Mouse (Mus musculus): ENCODE results near the gene Slc29a3. TPM values are rescaled to one million over a fixed set of nuclear protein-coding genes. Genes with fewer than 3 reads are reported as not detected.
A peak's percentile ranks its signal among the peaks of the same experiment; 100 is the strongest.

Slc29a3 gene
- polyA plus RNA-seq (2014; fragmentation: Nextera tagmentation; extraction: Ambion mirVana), result 4.3 and 4.8 TPM in 2 replicates

DNA sequence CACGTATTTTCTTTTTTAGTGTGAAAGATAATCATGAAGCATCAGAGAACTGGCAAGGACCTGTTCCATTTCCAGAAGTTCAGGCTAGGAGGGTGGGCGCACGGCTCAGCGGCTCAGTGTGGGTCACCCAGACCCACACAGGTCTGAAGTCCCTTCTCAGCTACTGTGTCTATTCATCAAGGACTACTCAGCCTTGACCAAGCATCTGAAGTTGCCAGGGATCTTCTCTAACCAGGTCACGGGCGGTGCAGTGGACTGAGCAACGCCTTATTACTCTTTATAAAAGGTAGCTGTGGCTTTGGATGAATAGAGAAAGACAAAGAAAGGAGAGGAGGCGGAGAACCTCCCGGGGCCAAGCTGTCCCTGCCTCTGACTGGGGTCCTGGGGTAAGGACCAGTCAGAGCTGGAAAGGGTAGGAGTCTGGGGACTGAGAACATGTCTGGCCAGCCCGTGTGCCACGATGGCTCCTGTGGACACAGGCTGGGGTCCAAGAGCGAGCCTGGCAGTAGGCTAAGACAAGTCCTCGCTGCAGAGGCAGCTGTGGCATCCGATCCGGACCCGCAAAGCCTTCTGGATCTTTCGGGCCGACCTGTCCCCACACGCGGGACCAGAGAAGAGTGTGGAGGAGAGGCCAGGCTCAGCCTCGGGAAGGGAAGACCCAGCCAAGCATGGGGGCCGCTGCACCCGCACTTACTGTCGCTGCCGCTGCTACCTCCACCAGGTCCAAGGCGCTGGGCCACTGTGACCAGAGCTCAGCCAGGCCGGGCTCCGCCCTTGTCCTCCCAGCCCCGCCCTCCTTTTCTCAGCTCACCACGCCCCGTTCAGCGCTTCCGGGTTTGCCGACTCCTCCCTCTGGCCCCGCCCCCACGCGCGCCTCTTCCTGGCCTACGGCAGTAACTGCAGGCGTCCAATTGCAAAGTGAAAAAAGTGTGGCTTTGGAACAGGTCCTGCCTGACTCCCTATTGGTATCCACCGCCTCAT lies at the start of gene Slc29a3:
Gene Slc29a3, minus strand, starts transcription at position 755 of the 981 bp plus-strand sequence.
- WGBS, result 11% methylated on average over 41 of the region's 41 CpGs
- H3K27ac ChIP-seq (ENCODE audit: low read depth, low read length), result peak within 1 kb of the TSS; percentile 33; the same call in 1 of the 2 replicates
- H3K36me3 ChIP-seq (ENCODE audit: control insufficient read depth, insufficient read depth, low read length), result no peaks in the 10 kb centered on the region
- H3K4me3 ChIP-seq (ENCODE audit: low read depth, low read length), result peak within 1 kb of the TSS; percentile 66
- ATAC-seq (replicated peaks; ENCODE audit: low FRiP score), result peak; percentile 96
- peak; percentile 99 for DNase-seq (ENCODE audit: low spot score)
- peak within 1 kb of the TSS; percentile 86 for H3K9ac ChIP-seq (ENCODE audit: low read depth, low read length)
- H3K4me1 ChIP-seq (replicated peaks; ENCODE audit: control insufficient read depth, insufficient read depth, low read length), result peaks cover 4% of the 10 kb centered on the region; the same call in 1 of the 2 replicates
- no peaks in the 10 kb centered on the region for H3K9me3 ChIP-seq (ENCODE audit: control insufficient read depth, low read length)
- H3K27me3 ChIP-seq (replicated peaks; ENCODE audit: control insufficient read depth, insufficient read depth, low read length), result no peaks in the 10 kb centered on the region
- peak within 1 kb of the TSS; percentile 93 for H3K4me2 ChIP-seq

- Histone ChIP-seq H3K9me3 (ENCODE audit: control insufficient read depth, low read length) (no peaks in the 10 kb centered on the region), H3K27ac (ENCODE audit: low read depth, low read length) (no peak overlapping the region), H3K4me2 (no peak overlapping the region), H3K4me3 (ENCODE audit: low read depth, low read length) (no peak overlapping the region), H3K4me1 (replicated peaks; ENCODE audit: control insufficient read depth, insufficient read depth, low read length) (peaks cover 23% of the 10 kb centered on the region), H3K36me3 (ENCODE audit: control insufficient read depth, insufficient read depth, low read length) (no peaks in the 10 kb centered on the region), H3K27me3 (replicated peaks; ENCODE audit: control insufficient read depth, insufficient read depth, low read length) (peaks cover 20% of the 10 kb centered on the region), H3K9ac (ENCODE audit: low read depth, low read length) (no peak overlapping the region)
- DNase-seq (ENCODE audit: low spot score), result no peak
- ATAC-seq (replicated peaks; ENCODE audit: low FRiP score), result no peak
- WGBS, result 54% methylated on average over 12 of the region's 12 CpGs
Measured at GRCm38 (mm10) chr10:60801898-60802412, 49.4 kb upstream of the Slc29a3 start.

- peaks cover 23% of the 10 kb centered on the region for H3K4me1 ChIP-seq (replicated peaks; ENCODE audit: control insufficient read depth, insufficient read depth, low read length)
- DNase-seq (ENCODE audit: low spot score), result no peak
Measured at GRCm38 (mm10) chr10:60801168-60801897, 48.7 kb upstream of the Slc29a3 start.

DNA sequence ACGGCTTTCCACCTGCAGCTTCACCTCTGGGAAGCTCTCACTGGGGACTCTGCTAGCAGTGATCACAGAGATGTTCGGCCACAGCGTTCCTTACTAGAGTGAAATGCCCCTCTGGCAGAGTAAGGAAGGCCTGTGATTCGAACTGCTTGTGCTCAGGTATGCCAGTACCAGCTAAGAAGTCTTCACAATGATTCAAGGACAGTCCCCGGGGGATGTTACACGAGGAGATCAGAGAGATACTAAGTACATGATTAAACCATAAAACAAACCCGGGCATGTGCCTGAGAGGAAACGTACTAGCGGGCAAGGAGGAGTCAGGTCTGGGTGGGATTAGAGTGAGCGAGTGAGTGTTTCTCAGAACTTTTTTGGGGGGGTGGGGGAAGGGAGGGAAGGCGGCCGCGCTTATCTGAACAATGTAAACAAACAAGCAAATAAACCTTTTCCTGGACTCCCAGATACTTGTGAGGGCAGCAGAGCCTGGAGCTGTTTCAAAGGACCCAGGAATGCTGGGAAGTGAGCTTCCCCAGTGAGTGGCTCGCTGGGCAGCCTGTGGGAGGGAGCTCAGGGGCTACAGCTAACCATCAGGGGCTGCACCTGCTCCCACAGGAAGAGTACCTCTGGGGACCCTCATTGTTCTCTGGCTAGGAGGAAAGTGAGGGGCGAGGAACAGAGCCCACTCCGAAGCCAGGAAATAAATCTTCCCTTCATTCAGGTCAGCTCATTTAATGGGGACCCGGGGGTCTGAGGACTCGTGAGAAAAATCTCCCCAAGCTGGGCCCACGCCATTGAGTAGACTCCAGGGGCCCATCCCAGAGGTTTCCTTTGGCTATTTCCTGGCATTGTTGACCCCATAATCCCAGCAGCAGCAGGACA lies 47.9 kb upstream of the Slc29a3 start:
- Histone ChIP-seq H3K36me3 (ENCODE audit: control insufficient read depth, insufficient read depth, low read length) (no peaks in the 10 kb centered on the region), H3K27ac (ENCODE audit: low read depth, low read length) (no peak overlapping the region), H3K4me3 (ENCODE audit: low read depth, low read length) (no peak overlapping the region), H3K4me2 (no peak overlapping the region), H3K4me1 (replicated peaks; ENCODE audit: control insufficient read depth, insufficient read depth, low read length) (peaks cover 18% of the 10 kb centered on the region), H3K9ac (ENCODE audit: low read depth, low read length) (no peak overlapping the region), H3K9me3 (ENCODE audit: control insufficient read depth, low read length) (no peaks in the 10 kb centered on the region), H3K27me3 (replicated peaks; ENCODE audit: control insufficient read depth, insufficient read depth, low read length) (peaks cover 20% of the 10 kb centered on the region)
- ATAC-seq (replicated peaks; ENCODE audit: low FRiP score), result no peak
- DNase-seq (ENCODE audit: low spot score), result no peak
- WGBS, result 11% methylated on average over 19 of the region's 19 CpGs

More at GRCm38 (mm10) chr10:60801168-60801897, 48.7 kb upstream of the Slc29a3 start:
- Histone ChIP-seq H3K4me2 (no peak overlapping the region), H3K27ac (ENCODE audit: low read depth, low read length) (no peak overlapping the region), H3K9me3 (ENCODE audit: control insufficient read depth, low read length) (no peaks in the 10 kb centered on the region), H3K27me3 (replicated peaks; ENCODE audit: control insufficient read depth, insufficient read depth, low read length) (peaks cover 20% of the 10 kb centered on the region), H3K4me3 (ENCODE audit: low read depth, low read length) (no peak overlapping the region), H3K36me3 (ENCODE audit: control insufficient read depth, insufficient read depth, low read length) (no peaks in the 10 kb centered on the region), H3K9ac (ENCODE audit: low read depth, low read length) (no peak overlapping the region)
- 30% methylated on average over 11 of the region's 11 CpGs for WGBS
- ATAC-seq (replicated peaks; ENCODE audit: low FRiP score), result no peak

GRCm38 (mm10) chr10:60797682-60798422 lies 45.3 kb upstream of the Slc29a3 start:
- H3K4me3 ChIP-seq (ENCODE audit: low read depth, low read length), result no peak overlapping the region
- no peaks in the 10 kb centered on the region for H3K9me3 ChIP-seq (ENCODE audit: control insufficient read depth, low read length)
- no peaks in the 10 kb centered on the region for H3K36me3 ChIP-seq (ENCODE audit: control insufficient read depth, insufficient read depth, low read length)
- peaks cover 20% of the 10 kb centered on the region for H3K27me3 ChIP-seq (replicated peaks; ENCODE audit: control insufficient read depth, insufficient read depth, low read length)
- H3K4me1 ChIP-seq (replicated peaks; ENCODE audit: control insufficient read depth, insufficient read depth, low read length), result peaks cover 34% of the 10 kb centered on the region
- H3K4me2 ChIP-seq, result no peak overlapping the region
- ATAC-seq (replicated peaks; ENCODE audit: low FRiP score) (no peak), DNase-seq (ENCODE audit: low spot score) (no peak)
- WGBS, result 70% methylated on average over 14 of the region's 14 CpGs
- H3K9ac ChIP-seq (ENCODE audit: low read depth, low read length), result no peak overlapping the region
- H3K27ac ChIP-seq (ENCODE audit: low read depth, low read length), result no peak overlapping the region

DNA sequence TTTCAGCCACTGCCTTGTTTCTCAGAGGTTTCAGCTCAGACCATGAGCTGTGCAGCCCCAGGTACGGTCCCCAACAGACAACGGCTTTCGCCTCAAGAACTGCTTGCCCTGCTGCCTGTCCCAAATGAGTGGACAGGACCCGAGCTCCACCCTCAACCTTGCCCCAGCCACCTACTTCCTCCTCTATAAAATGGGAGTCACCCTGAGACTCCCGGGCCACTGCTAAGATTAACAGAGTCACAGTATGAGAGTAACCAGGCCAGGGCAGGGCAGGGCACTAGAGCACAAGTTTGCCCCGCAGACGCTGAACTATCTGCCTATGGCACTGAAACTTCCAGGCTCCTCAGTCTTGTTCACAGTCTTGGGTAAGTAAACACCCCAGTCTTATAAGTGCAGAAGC lies 43.9 kb upstream of the Slc29a3 start:
- H3K36me3 ChIP-seq (ENCODE audit: control insufficient read depth, insufficient read depth, low read length), result no peaks in the 10 kb centered on the region
- ATAC-seq (replicated peaks; ENCODE audit: low FRiP score), result no peak
- no peak overlapping the region for H3K9ac ChIP-seq (ENCODE audit: low read depth, low read length)
- H3K4me1 ChIP-seq (replicated peaks; ENCODE audit: control insufficient read depth, insufficient read depth, low read length), result peaks cover 32% of the 10 kb centered on the region
- H3K9me3 ChIP-seq (ENCODE audit: control insufficient read depth, low read length), result no peaks in the 10 kb centered on the region
- no peak overlapping the region for H3K27ac ChIP-seq (ENCODE audit: low read depth, low read length)
- WGBS, result 78% methylated on average over 7 of the region's 7 CpGs
- no peak overlapping the region for H3K4me2 ChIP-seq
- H3K4me3 ChIP-seq (ENCODE audit: low read depth, low read length), result no peak overlapping the region
- DNase-seq (ENCODE audit: low spot score), result no peak
- peaks cover 22% of the 10 kb centered on the region for H3K27me3 ChIP-seq (replicated peaks; ENCODE audit: control insufficient read depth, insufficient read depth, low read length)

DNA sequence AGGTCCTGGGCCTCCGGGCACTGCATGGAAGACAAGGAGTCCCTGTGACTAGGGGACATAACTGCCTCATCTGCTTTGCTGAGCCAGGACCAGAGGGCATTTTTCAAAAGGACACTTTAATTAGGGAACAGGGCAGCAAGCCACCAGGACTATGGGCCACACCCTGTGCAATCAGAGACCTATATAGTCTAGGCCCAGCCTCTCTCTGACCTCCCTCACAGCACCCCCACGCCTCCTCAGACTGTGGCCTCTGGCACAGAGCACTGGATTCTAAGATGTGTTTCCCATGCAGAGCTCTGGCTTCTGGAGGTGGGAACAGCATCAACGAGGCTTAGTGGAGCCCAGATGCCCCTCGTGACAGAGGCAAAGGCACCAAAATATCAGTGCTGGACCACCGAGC lies 43.4 kb upstream of the Slc29a3 start:
- no peak for ATAC-seq (replicated peaks; ENCODE audit: low FRiP score)
- no peak overlapping the region for H3K9ac ChIP-seq (ENCODE audit: low read depth, low read length)
- no peak for DNase-seq (ENCODE audit: low spot score)
- no peaks in the 10 kb centered on the region for H3K9me3 ChIP-seq (ENCODE audit: control insufficient read depth, low read length)
- H3K36me3 ChIP-seq (ENCODE audit: control insufficient read depth, insufficient read depth, low read length), result no peaks in the 10 kb centered on the region
- H3K4me1 ChIP-seq (replicated peaks; ENCODE audit: control insufficient read depth, insufficient read depth, low read length), result peaks cover 30% of the 10 kb centered on the region
- no peak overlapping the region for H3K4me2 ChIP-seq
- peaks cover 19% of the 10 kb centered on the region for H3K27me3 ChIP-seq (replicated peaks; ENCODE audit: control insufficient read depth, insufficient read depth, low read length)
- no peak overlapping the region for H3K4me3 ChIP-seq (ENCODE audit: low read depth, low read length)
- 69% methylated on average over 5 of the region's 5 CpGs for WGBS
- H3K27ac ChIP-seq (ENCODE audit: low read depth, low read length), result no peak overlapping the region
